Mouse (Mus musculus) hindbrain, embryonic 16.5 days (tissue): ENCODE results near the gene Kank1. TPM values are rescaled to one million over a fixed set of nuclear protein-coding genes. Genes with fewer than 3 reads are reported as not detected.

Experiments
- ATAC-seq: fragments of 200-750 bp; cut with Nextera tagmentation; 2 replicates; pipeline ENCODE4 v1.8.0; 2017; ENCODE audit warnings: moderate TSS enrichment, moderate library complexity
- H3K27ac ChIP-seq: fragments of 300-500 bp; sonication (generic); 2 replicates; pipeline ENCODE4 v1.5.1; 2014; ENCODE audit warnings: low read depth, mild to moderate bottlenecking, control low read depth, low read length, moderate library complexity
- H3K27me3 ChIP-seq: fragments of 300-500 bp; sonication (generic); replicated peaks from 2 replicates; pipeline ENCODE4 v1.6.1; 2014; ENCODE audit warnings: low read length; ENCODE audit not compliant: control insufficient read depth, insufficient read depth
- H3K36me3 ChIP-seq: fragments of 300-500 bp; sonication (generic); 2 replicates; pipeline ENCODE4 v1.6.1; 2014; ENCODE audit warnings: mild to moderate bottlenecking, low read length, moderate library complexity, mixed read lengths; ENCODE audit not compliant: control insufficient read depth, insufficient read depth
- H3K4me1 ChIP-seq: fragments of 300-500 bp; sonication (generic); 2 replicates; pipeline ENCODE4 v1.6.1; 2014; ENCODE audit warnings: low read depth, low read length; ENCODE audit not compliant: control insufficient read depth, insufficient read depth
- H3K4me2 ChIP-seq: fragments of 300-500 bp; sonication (generic); 2 replicates; pipeline ENCODE4 v1.6.1; 2014; ENCODE audit warnings: mild to moderate bottlenecking, low read length, control low read depth, moderate library complexity
- H3K4me3 ChIP-seq: fragments of 300-500 bp; sonication (generic); 2 replicates; pipeline ENCODE4 v1.5.1; 2014; ENCODE audit warnings: mild to moderate bottlenecking, low read length, control low read depth, moderate library complexity
- H3K9ac ChIP-seq: fragments of 300-500 bp; sonication (generic); 2 replicates; pipeline ENCODE4 v1.6.1; 2014; ENCODE audit warnings: low read depth, mild to moderate bottlenecking, control low read depth, low read length, moderate library complexity
- H3K9me3 ChIP-seq: fragments of 300-500 bp; sonication (generic); 2 replicates; pipeline ENCODE4 v1.6.1; 2014; ENCODE audit warnings: mild to moderate bottlenecking, low read length, moderate library complexity; ENCODE audit not compliant: control insufficient read depth
- WGBS: fragments of 180-500 bp; shearing (Covaris S2); extraction: QIAGEN DNeasy Blood & Tissue Kit; methylation state at CpG from one replicate; pipeline ENCODE4 v1.1.7; 2014; 5-methylcytosine and 5-hydroxymethylcytosine counted together
- polyA plus RNA-seq: library from polyadenylated mRNA; unstranded; fragments of >200 nt; fragmentation: Nextera tagmentation; extraction: Ambion mirVana; gene quantifications from 2 replicates; pipeline ENCODE4 v1.2.1, GENCODE M21; 2015

The Kank1 gene
- polyA plus RNA-seq, 1 experiment from 2014 or later, result 14.4 TPM

GRCm38 (mm10) chr19:25438246-25438645, 201.5 kb downstream of the Kank1 start:
- H3K36me3 ChIP-seq, result peaks cover 2% of the 10 kb centered on the region; the same call in 1 of the 2 replicates
- H3K4me3 ChIP-seq, result no peak overlapping the region
- no peak overlapping the region for H3K4me2 ChIP-seq
- no peak overlapping the region for H3K27ac ChIP-seq
- WGBS, result 83% methylated on average over 6 of the region's 6 CpGs
- H3K4me1 ChIP-seq, result peaks cover 5% of the 10 kb centered on the region; the same call in 1 of the 2 replicates
- H3K27me3 ChIP-seq, result no peaks in the 10 kb centered on the region
- no peaks in the 10 kb centered on the region for H3K9me3 ChIP-seq
- H3K9ac ChIP-seq, result no peak overlapping the region
- no peak for ATAC-seq

GRCm38 (mm10) chr19:25439807-25440206, 203.0 kb downstream of the Kank1 start:
- Histone ChIP-seq H3K9me3 (no peaks in the 10 kb centered on the region), H3K4me1 (peaks cover 5% of the 10 kb centered on the region; the same call in 1 of the 2 replicates), H3K4me3 (no peak overlapping the region), H3K27me3 (no peaks in the 10 kb centered on the region), H3K4me2 (no peak overlapping the region), H3K27ac (no peak overlapping the region), H3K36me3 (no peaks in the 10 kb centered on the region), H3K9ac (no peak overlapping the region)
- WGBS, result 37% methylated on average over 6 of the region's 6 CpGs
- ATAC-seq, result peak; percentile 77

- Histone ChIP-seq H3K4me1 (peaks cover 5% of the 10 kb centered on the region; the same call in 1 of the 2 replicates), H3K27ac (no peak overlapping the region), H3K4me3 (no peak overlapping the region), H3K36me3 (no peaks in the 10 kb centered on the region), H3K4me2 (no peak overlapping the region), H3K9ac (no peak overlapping the region), H3K27me3 (no peaks in the 10 kb centered on the region), H3K9me3 (no peaks in the 10 kb centered on the region)
- 81% methylated on average over 4 of the region's 4 CpGs for WGBS
- no peak for ATAC-seq
These were observed 204.0 kb downstream of the Kank1 start for GRCm38 (mm10) chr19:25440736-25441135.

- no peak overlapping the region for H3K4me3 ChIP-seq
- peak; percentile 52; the same call in 1 of the 2 replicates for ATAC-seq
- no peaks in the 10 kb centered on the region for H3K36me3 ChIP-seq
- no peaks in the 10 kb centered on the region for H3K27me3 ChIP-seq
- H3K9ac ChIP-seq, result no peak overlapping the region
- WGBS, result 28% methylated on average over 7 of the region's 7 CpGs
- H3K27ac ChIP-seq, result no peak overlapping the region
- H3K4me1 ChIP-seq, result no peaks in the 10 kb centered on the region
- H3K4me2 ChIP-seq, result no peak overlapping the region
- H3K9me3 ChIP-seq, result no peaks in the 10 kb centered on the region
These were observed 208.3 kb downstream of the Kank1 start for GRCm38 (mm10) chr19:25445054-25445453.

- no peak overlapping the region for H3K4me3 ChIP-seq
- H3K9me3 ChIP-seq, result no peaks in the 10 kb centered on the region
- H3K4me1 ChIP-seq, result no peaks in the 10 kb centered on the region
- no peak for ATAC-seq
- WGBS, result 57% methylated on average over 8 of the region's 8 CpGs
- no peak overlapping the region for H3K27ac ChIP-seq
- no peaks in the 10 kb centered on the region for H3K36me3 ChIP-seq
- no peak overlapping the region for H3K9ac ChIP-seq
- no peaks in the 10 kb centered on the region for H3K27me3 ChIP-seq
- H3K4me2 ChIP-seq, result no peak overlapping the region
These were observed 209.1 kb downstream of the Kank1 start for GRCm38 (mm10) chr19:25445842-25446241.

GRCm38 (mm10) chr19:25446683-25447082, 209.9 kb downstream of the Kank1 start:
- no peak for ATAC-seq
- Histone ChIP-seq H3K27me3 (no peaks in the 10 kb centered on the region), H3K27ac (no peak overlapping the region), H3K4me2 (no peak overlapping the region), H3K36me3 (no peaks in the 10 kb centered on the region), H3K9me3 (no peaks in the 10 kb centered on the region), H3K4me1 (no peaks in the 10 kb centered on the region), H3K9ac (no peak overlapping the region), H3K4me3 (no peak overlapping the region)
- WGBS, result 81% methylated on average over 2 of the region's 2 CpGs

GRCm38 (mm10) chr19:25447373-25447772, 210.6 kb downstream of the Kank1 start:
- H3K36me3 ChIP-seq, result no peaks in the 10 kb centered on the region
- no peaks in the 10 kb centered on the region for H3K9me3 ChIP-seq
- H3K9ac ChIP-seq, result no peak overlapping the region
- H3K27ac ChIP-seq, result no peak overlapping the region
- no peaks in the 10 kb centered on the region for H3K4me1 ChIP-seq
- 65% methylated on average over 5 of the region's 5 CpGs for WGBS
- ATAC-seq, result no peak
- no peak overlapping the region for H3K4me2 ChIP-seq
- H3K27me3 ChIP-seq, result no peaks in the 10 kb centered on the region
- H3K4me3 ChIP-seq, result no peak overlapping the region

- H3K9ac ChIP-seq, result no peak overlapping the region
- H3K9me3 ChIP-seq, result no peaks in the 10 kb centered on the region
- no peak overlapping the region for H3K4me3 ChIP-seq
- H3K27me3 ChIP-seq, result no peaks in the 10 kb centered on the region
- no peak overlapping the region for H3K4me2 ChIP-seq
- no peaks in the 10 kb centered on the region for H3K4me1 ChIP-seq
- peak; percentile 76 for ATAC-seq
- WGBS, result 57% methylated on average over 11 of the region's 11 CpGs
- no peak overlapping the region for H3K27ac ChIP-seq
- H3K36me3 ChIP-seq, result no peaks in the 10 kb centered on the region
These were observed 214.3 kb downstream of the Kank1 start for GRCm38 (mm10) chr19:25450869-25451629.

GRCm38 (mm10) chr19:25453146-25453545, 216.4 kb downstream of the Kank1 start:
- H3K4me3 ChIP-seq, result no peak overlapping the region
- H3K27me3 ChIP-seq, result no peaks in the 10 kb centered on the region
- no peaks in the 10 kb centered on the region for H3K36me3 ChIP-seq
- H3K9ac ChIP-seq, result no peak overlapping the region
- WGBS, result 84% methylated on average over 5 of the region's 5 CpGs
- H3K4me2 ChIP-seq, result no peak overlapping the region
- H3K27ac ChIP-seq, result no peak overlapping the region
- no peak for ATAC-seq
- H3K4me1 ChIP-seq, result no peaks in the 10 kb centered on the region
- H3K9me3 ChIP-seq, result no peaks in the 10 kb centered on the region
